ENCODE assay signal across 1 mouse cellular context in genomic region chr17:59018666-59019065, GRCm38 (mm10).
TF ChIP-seq lines count a peak whose summit lies in the region.

No protein-coding gene starts in this region.

TF ChIP-seq in MEL, 35 proteins besides CTCF, POLR2A, EP300 and RAD21:
- TF ChIP-seq POLR2AphosphoS5 (IDR thresholded peaks at IDR 0.05; ENCODE audit: borderline replicate concordance, low read depth, low read length) (no peak), MYB (IDR thresholded peaks at IDR 0.05; ENCODE audit: low read depth, low read length) (no peak), KAT2A (conservative IDR thresholded peaks at IDR 0.05; ENCODE audit: low read depth, low read length) (no peak), RCOR1 (IDR thresholded peaks at IDR 0.05; ENCODE audit: low read depth, low read length) (no peak), ELF1 (IDR thresholded peaks at IDR 0.05; ENCODE audit: low read depth, low read length) (no peak), ZC3H11A (IDR thresholded peaks at IDR 0.05; ENCODE audit: low read depth, low read length) (no peak), NELFE (IDR thresholded peaks at IDR 0.05; ENCODE audit: low read depth, low read length) (no peak), USF2 (IDR thresholded peaks at IDR 0.05; ENCODE audit: borderline replicate concordance in 1 of 2, insufficient read depth in 1 of 2, low read depth in 1 of 2, low read length in 2 of 2) (no peak), ZMIZ1 (IDR thresholded peaks at IDR 0.05; ENCODE audit: low read depth, low read length) (no peak), ETS1 (IDR thresholded peaks at IDR 0.05; ENCODE audit: low read depth, low read length) (no peak), CHD1 (IDR thresholded peaks at IDR 0.05; ENCODE audit: low read depth, low read length) (no peak), TAL1 (IDR thresholded peaks at IDR 0.05; ENCODE audit: low read length) (no peak)
